Mouse (Mus musculus) testis, adult 2 months (tissue): ENCODE measurements at regions not wholly inside any gene's neighbourhood (a gene's known extent, or its start where the extent isn't known, plus 50 kb on each side); places are given as distances from the start of the nearest gene placed in this dataset.

ENCODE experiments used
- H3K27ac ChIP-seq: fragments of 200-500 bp; 2 replicates; pipeline ENCODE4 v1.5.1; 2012; ENCODE audit warnings: low read depth, low read length; ENCODE audit not compliant: control insufficient read depth, insufficient read depth
- H3K27me3 ChIP-seq: fragments of 200-500 bp; 2 replicates; pipeline ENCODE4 v1.6.1; 2012; ENCODE audit warnings: mild to moderate bottlenecking, low read length, moderate library complexity; ENCODE audit not compliant: control insufficient read depth, insufficient read depth
- H3K36me3 ChIP-seq: fragments of 200-500 bp; 2 replicates; pipeline ENCODE4 v1.6.1; 2012; ENCODE audit warnings: mild to moderate bottlenecking, low read length; ENCODE audit not compliant: control insufficient read depth, insufficient read depth
- H3K4me1 ChIP-seq: fragments of 200-500 bp; 2 replicates; pipeline ENCODE4 v1.6.1; 2012; ENCODE audit warnings: low read length; ENCODE audit not compliant: control insufficient read depth, insufficient read depth
- H3K4me3 ChIP-seq: fragments of 200-500 bp; 2 replicates; pipeline ENCODE4 v1.5.1; 2012; ENCODE audit warnings: low read depth, mild to moderate bottlenecking, low read length, moderate library complexity, mixed read lengths; ENCODE audit not compliant: control insufficient read depth
- CTCF ChIP-seq: fragments of 200-500 bp; IDR thresholded peaks from 2 replicates; pipeline ENCODE4 v1.5.1; 2012; ENCODE audit warnings: low read depth, mild to moderate bottlenecking, inconsistent platforms, low read length, moderate library complexity; ENCODE audit not compliant: control insufficient read depth, insufficient read depth, insufficient replicate concordance
- POLR2A ChIP-seq: fragments of 200-500 bp; IDR thresholded peaks from 2 replicates; pipeline ENCODE4 v1.6.1; 2012; ENCODE audit warnings: low read depth, mild to moderate bottlenecking, inconsistent platforms, low read length, moderate library complexity; ENCODE audit not compliant: control insufficient read depth

GRCm38 (mm10) chr10:17566975-17567374, 156.0 kb upstream of the Cited2 start:
- Histone ChIP-seq H3K27me3 (no peaks in the 10 kb centered on the region), H3K36me3 (no peaks in the 10 kb centered on the region), H3K4me1 (no peaks in the 10 kb centered on the region), H3K27ac (no peak overlapping the region), H3K4me3 (no peak overlapping the region)
- TF ChIP-seq CTCF: no peak
- no peak for TF ChIP-seq POLR2A

- TF ChIP-seq POLR2A (no peak), CTCF (no peak)
- H3K27ac ChIP-seq: no peak overlapping the region
- no peaks in the 10 kb centered on the region for H3K27me3 ChIP-seq
- no peak overlapping the region for H3K4me3 ChIP-seq
- no peaks in the 10 kb centered on the region for H3K4me1 ChIP-seq
- no peaks in the 10 kb centered on the region for H3K36me3 ChIP-seq
Observed at GRCm38 (mm10) chr10:17567631-17568030, 155.4 kb upstream of the Cited2 start.

- H3K4me1 ChIP-seq: peaks cover under 1% of the 10 kb centered on the region; the same call in 1 of the 2 replicates
- peak overlapping the region; percentile 49 for H3K27ac ChIP-seq
- no peak overlapping the region for H3K4me3 ChIP-seq
- TF ChIP-seq CTCF (no peak), POLR2A (no peak)
- H3K36me3 ChIP-seq: no peaks in the 10 kb centered on the region
- no peaks in the 10 kb centered on the region for H3K27me3 ChIP-seq
Observed at GRCm38 (mm10) chr10:17569577-17570113, 153.4 kb upstream of the Cited2 start.

- Histone ChIP-seq H3K27ac (peak overlapping the region; percentile 78), H3K4me3 (no peak overlapping the region), H3K36me3 (no peaks in the 10 kb centered on the region), H3K4me1 (peaks cover 5% of the 10 kb centered on the region; the same call in 1 of the 2 replicates), H3K27me3 (no peaks in the 10 kb centered on the region)
- TF ChIP-seq CTCF (no peak), POLR2A (no peak)
Observed at GRCm38 (mm10) chr10:17574894-17575293, 148.1 kb upstream of the Cited2 start.

- H3K4me3 ChIP-seq: no peak overlapping the region
Observed at GRCm38 (mm10) chr10:17575448-17576332, 147.3 kb upstream of the Cited2 start.

GRCm38 (mm10) chr10:17576333-17576750, 146.7 kb upstream of the Cited2 start:
- H3K4me3 ChIP-seq: no peak overlapping the region
- TF ChIP-seq POLR2A: no peak
- TF ChIP-seq CTCF: no peak
- H3K27ac ChIP-seq: no peak overlapping the region
- peaks cover 5% of the 10 kb centered on the region; the same call in 1 of the 2 replicates for H3K4me1 ChIP-seq
- H3K27me3 ChIP-seq: no peaks in the 10 kb centered on the region
- no peaks in the 10 kb centered on the region for H3K36me3 ChIP-seq

More at GRCm38 (mm10) chr10:17575448-17576332, 147.3 kb upstream of the Cited2 start:
- H3K27me3 ChIP-seq: no peaks in the 10 kb centered on the region
- TF ChIP-seq CTCF (no peak), POLR2A (no peak)
- no peaks in the 10 kb centered on the region for H3K36me3 ChIP-seq
- peaks cover 5% of the 10 kb centered on the region; the same call in 1 of the 2 replicates for H3K4me1 ChIP-seq
- H3K27ac ChIP-seq: peak overlapping the region; percentile 78

- Histone ChIP-seq H3K4me3 (no peak overlapping the region), H3K27ac (no peak overlapping the region), H3K36me3 (no peaks in the 10 kb centered on the region), H3K4me1 (peaks cover 5% of the 10 kb centered on the region; the same call in 1 of the 2 replicates), H3K27me3 (no peaks in the 10 kb centered on the region)
- TF ChIP-seq CTCF: no peak
- no peak for TF ChIP-seq POLR2A
Observed at GRCm38 (mm10) chr10:17579463-17579862, 143.6 kb upstream of the Cited2 start.
